Mouse (Mus musculus) T-cell, adult 2 months (primary cell): ENCODE results near the gene Rhog.

Experiments used
- DNase-seq: peaks from one replicate; pipeline ENCODE4 v3.0.0; 2022; ENCODE audit warnings: low spot score

The Rhog gene

DNA sequence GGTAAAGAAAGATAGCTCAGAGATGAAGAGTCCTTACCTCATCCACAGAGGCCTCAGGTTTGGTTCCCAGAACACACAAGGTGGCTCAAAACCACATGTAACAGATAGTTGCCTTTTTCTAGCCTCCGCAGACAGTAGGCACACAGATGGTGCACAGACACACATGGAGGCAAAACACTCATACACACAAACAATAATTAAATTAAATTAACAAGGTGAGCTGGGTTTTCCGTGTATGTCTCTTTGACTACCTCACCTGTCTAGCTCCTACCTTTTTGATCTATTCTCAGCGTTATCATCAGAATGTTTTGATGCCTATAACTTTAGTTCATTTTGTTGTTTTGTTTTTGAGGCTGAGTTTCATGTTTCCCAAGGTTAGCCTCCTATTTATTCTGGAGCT lies at the start of gene Rhog:
TSS of gene Rhog (minus strand) at position 101 of the 400 bp plus-strand sequence.
- no peak for DNase-seq

DNA sequence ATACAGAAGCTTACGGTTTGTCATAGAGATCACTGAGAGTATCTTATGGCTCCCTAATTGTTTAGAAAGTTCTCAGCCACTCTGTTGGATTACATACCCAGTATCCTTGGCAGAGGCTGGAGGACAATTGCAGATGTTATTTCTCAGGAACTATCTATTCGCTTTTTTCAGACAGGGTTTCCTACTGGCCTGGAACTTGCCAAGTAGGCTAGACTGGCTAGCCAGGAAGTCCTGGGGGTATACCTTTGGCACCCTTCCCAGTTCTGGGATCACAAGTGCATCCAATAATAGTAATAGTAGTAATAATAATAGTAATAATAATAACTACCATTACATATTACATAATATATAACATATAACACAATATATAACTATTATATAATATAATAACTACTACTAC lies 49.7 kb upstream of the Rhog start:
- no peak for DNase-seq

DNA sequence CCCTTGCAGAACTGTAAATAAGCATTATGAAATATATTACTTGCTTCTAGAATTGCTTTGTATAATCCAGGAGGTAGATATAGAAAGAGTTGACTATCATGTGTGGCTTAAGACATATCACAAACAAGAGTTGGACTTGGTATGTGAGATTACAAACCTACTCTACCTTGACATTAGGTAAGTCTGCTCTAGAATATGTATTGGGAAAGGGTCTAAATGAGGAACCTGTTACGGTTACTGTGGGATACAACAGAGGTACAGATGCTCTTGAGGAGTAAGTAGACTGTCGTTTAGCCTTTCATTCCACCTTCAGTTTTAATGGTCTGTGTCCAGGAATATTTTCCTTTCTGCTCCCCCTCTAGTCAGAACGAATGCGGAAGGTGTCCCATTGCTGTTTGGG lies 46.6 kb upstream of the Rhog start:
- DNase-seq: no peak

- DNase-seq: no peak
Observed at GRCm38 (mm10) chr7:102300761-102301160, 44.9 kb upstream of the Rhog start.

DNA sequence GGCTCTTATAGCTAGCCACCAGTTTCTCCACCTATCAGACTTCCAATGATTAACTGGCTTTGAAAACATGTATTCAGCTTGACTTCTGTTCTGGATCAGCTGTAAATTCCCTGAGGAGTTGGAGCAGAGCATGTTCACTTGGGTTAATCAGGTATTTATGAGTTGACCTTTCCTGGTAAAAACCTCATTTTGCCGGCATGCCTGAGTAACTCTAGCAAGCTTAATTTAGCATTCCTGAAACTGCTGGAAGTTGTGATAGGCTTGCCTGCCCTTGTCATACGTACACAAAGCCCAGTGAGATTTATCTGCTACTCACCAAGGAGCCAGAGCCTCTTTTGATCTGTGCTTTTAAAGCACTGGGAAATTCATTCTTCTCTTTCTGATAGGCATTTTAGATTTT lies 37.4 kb upstream of the Rhog start:
- DNase-seq: no peak

- no peak for DNase-seq
Observed at GRCm38 (mm10) chr7:102292228-102292627, 36.4 kb upstream of the Rhog start.

- no peak for DNase-seq
Observed at GRCm38 (mm10) chr7:102289466-102289865, 33.6 kb upstream of the Rhog start.

DNA sequence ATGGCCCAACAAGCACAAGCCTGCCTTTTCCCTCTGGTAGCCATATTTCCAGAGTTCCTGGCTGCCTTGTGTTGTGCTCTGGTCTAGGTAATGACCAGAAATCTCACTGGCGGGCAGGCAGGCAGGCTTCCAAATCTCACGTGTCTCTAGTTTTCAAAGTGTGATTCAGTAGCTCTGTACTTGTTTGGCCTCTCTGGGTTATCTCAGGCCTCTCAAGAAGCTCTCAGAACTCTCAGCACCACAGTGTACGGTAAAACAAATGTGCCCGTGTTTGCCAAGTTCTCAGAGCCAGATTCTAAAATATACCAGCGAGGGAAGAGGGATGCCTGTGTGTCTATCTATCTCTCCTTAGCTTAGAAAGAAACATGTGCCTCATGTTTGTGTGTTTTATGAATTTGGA lies 26.4 kb upstream of the Rhog start:
- no peak for DNase-seq

DNA sequence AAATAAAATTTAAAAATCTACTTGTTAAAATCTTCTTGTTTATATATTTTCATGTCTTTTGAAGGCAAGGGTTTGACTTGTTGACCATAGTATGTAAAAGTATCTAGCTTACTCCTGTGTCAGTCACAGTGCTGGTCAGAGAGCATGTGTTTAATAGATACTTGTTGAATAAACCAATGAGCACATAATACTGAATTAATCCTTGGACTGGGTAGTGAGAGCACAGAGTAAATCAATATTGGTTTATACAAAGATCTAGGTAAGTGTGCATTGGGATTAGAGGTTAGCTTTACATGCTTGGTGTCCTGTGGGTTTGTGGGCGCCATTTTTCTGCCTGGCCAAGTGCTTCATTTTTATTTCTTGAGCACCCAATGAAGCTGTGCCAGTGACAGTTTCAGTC lies 25.5 kb upstream of the Rhog start:
- DNase-seq: no peak

DNA sequence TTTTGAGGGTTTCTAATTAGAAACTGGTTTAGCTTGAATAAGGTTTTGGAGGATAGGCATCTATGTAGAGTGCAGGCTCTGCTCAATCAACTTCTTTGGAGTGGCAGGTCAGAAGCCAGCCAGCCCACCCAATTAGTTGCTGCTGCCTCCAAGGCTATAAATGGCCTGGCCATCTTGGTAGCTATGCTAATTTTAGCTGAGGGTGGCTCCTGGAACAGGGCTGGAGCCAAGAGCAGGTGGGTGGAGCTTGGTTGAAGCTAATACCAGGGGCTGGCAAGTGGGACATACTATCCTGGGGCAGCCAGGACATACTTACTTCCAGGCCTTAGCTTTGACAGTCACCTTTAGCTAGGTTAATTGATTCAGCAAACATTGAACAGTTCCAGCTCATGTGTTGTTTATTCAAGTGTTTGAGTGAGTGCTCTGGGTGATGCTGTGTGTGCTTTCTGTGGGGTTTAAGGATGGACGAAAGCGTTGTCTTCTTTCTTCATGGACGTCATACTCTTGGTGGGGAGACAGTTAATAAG lies 16.6 kb upstream of the Rhog start:
- no peak for DNase-seq

- no peak for DNase-seq
Observed at GRCm38 (mm10) chr7:102268395-102268748, 12.5 kb upstream of the Rhog start.

DNA sequence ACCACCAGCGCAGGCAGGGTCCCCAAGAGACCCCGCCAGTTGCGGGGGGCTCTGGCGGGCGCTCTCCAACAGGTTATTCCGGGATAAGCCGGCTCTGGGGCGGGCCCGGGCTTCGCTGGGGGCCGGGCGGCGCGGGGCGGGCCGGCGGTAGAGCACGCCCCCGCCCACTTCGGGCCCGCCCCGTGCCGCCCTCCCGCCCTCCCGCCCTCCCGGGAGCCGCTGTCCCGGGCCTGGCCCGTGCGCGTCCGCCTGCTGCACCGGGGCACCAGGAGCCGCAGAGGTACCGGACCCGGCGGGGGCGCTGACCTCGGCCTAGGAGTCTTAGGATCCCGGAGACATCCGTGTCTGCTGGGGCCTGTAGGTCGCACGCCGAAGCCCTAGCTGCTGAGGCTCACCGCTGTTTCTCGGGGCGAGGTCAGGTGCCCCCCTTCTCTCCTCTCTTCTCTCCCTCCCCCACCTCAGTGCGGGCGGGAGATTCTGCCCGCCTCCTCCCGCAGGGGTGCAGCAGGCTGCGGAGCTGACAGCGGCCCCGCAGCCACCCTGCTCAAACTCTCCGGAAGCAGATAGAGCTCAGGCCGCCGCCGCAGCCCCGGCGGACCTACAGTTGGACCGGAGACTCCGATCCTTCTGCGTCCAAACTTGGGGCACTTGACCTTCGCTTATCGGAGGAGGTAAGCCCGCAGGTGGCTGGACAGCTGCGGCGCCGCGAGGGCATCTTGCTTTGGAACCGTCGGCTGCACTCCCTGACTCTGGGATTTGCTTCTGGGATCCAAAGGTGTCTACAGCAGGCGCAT lies 11.9 kb upstream of the Rhog start, which contains the start of gene Stim1:
TSS of gene Stim1 (plus strand) at position 206 of the 794 bp plus-strand sequence.
- DNase-seq: peak; percentile 79

- peak; percentile 93 for DNase-seq
Observed at GRCm38 (mm10) chr7:102267113-102267579, 11.3 kb upstream of the Rhog start.

- peak; percentile 93 for DNase-seq
Observed at GRCm38 (mm10) chr7:102266401-102267042, 10.7 kb upstream of the Rhog start.

GRCm38 (mm10) chr7:102266021-102266400 lies 10.2 kb upstream of the Rhog start:
- DNase-seq: peak; percentile 66

DNA sequence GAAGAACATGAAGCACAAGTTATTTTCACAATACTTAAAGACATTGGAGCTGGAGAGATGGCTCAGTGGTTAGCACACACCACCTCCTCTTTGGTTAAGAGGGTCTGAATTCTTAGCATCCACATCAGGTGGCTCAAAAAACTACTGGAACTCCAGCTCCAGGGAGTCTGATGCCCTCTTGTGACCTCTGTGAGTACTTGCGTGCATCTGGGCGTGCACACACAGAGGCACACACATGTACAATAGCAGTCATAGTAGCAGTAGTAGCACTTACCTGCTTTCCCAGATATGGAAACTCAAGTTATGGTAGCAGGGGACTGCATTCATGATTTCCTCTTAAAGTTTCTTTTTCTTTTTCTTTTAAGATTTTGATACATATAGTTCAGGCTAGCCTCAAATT lies 7.2 kb upstream of the Rhog start:
- DNase-seq: no peak

DNA sequence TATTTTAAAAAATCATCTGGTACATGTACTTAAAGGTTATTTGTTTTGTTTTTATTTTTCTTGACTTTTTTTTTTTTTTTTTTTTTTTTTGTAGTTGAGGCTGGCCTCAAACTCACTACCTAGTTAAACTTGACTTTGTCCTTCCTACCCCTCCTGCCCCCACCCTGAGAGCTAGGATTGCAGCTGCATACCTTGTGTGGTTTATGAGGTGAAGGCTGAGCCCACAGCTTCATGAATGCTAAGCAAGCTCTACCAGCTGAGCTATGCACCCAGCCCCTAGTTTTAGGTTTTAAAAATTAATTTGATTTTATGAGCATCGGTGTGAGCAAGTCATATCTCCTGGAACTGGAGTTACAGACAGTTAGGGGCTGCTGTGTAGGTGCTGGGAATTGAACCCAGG lies 4.7 kb upstream of the Rhog start:
- peak; percentile 29 for DNase-seq

DNA sequence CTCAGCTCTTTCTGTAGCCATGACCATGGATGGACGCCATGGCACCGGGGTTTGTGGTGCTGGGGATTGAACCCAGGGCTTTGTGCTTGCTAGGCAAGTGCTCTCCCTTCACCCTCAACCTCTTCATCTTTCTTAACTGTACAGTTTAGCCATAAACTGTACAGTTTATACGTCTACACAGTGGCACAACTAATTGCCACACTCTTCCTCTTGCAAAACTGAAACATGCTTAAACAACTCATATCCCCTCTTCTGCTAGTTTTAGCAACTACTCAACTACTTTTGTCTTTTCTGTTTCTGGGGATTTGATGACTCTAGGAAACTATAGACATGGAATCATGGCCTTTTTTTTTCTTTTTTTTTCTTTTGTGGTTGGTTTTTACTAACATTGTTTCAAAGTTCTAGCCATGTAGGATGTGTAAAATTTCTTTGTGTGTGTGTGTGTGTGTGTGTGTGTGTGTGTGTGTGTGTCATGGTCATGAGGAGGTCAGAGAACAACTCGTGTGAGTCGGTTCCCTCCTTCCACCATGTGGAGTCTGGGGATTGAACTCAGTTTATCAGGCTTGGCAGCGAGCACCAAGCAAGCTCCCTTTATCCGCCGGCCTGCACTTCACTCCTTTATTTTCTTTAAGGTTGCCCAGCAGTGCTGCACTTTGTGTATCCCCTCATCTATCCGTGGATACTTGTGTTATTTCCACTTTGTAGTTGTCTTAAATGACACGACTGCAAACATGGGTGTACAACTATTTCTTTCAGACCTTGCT lies 4.0 kb upstream of the Rhog start:
- no peak for DNase-seq

DNA sequence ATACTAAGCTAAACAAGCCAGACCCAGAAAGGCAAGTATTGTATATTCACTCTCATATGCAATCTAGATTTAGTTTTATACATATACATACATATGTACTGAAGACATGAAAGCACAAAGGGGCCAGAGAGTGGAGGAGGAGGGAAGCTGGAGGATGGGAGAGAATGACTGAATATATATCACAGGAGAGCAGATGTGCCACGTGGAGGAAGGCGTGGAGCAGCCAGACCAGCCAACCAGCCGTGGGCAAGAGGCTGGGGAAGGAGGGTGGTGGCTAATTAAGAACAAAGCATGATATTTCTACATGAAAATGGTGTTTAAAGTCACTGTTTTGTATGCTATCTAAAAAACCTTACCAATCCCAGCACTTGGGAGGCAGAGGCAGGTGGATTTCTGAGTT lies 2.9 kb upstream of the Rhog start:
- no peak for DNase-seq

DNA sequence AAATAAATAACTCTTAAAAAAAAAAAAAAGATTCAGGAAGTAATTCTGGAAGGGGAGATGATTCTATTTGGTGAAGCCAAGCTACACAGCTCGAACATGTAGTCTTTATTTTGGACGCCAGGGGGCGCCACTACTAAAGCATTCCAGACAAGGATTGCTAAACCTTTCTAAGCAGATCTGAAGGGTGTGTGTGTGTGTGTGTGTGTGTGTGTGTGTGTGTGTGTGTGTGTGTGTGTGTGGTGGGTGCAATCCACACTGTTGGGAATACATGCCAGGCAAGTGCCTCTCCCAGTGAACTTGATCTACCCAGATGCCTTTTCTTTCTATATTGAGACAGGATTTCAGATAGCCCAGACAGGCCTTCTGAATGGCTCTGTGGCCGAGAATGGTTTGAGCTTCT lies 2.3 kb upstream of the Rhog start:
- DNase-seq: peak; percentile 79

- no peak for DNase-seq
Observed at GRCm38 (mm10) chr7:102256636-102257035, 782 bp upstream of the Rhog start.

GRCm38 (mm10) chr7:102253631-102254030 lies 2.2 kb downstream of the Rhog start:
- no peak for DNase-seq
